Comparison of ENCODE assay signal across 8 mouse cellular contexts in the genomic region with DNA sequence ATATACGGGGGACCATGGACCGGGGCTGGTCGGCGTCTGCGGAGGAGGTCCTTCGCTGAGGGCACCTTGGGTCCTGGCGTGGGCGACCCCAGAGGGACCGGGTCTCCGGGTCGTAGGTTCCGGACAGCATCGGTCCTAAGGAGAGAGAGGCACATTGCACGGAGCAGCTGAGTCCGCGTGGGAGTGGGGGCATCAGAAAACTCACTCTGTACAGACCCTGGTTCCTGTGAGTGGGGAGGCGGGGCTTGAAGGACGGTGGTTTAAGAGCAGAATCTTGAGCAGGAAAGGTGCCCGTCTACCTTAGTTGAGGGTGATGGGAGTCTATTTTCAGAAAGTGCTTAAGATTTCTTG. TPM values are rescaled to one million over a fixed set of nuclear protein-coding genes. Genes with fewer than 3 reads are reported as not detected.
DNase-seq lines count a peak whose midpoint lies in the region; ATAC-seq and TF ChIP-seq lines count a peak whose summit lies in the region.

No protein-coding gene starts in this region.

- peak overlapping the region; percentile 94 for H3K27ac ChIP-seq in kidney, postnatal 0 days
- H3K27ac ChIP-seq in bone marrow, adult 2 months (ENCODE audit: control insufficient read depth, insufficient read depth, low read depth, low read length, poor library complexity) = peak overlapping the region; percentile 99
- peak overlapping the region; percentile 97 for H3K27ac ChIP-seq in liver, embryonic 13.5 days
- H3K27ac ChIP-seq in stomach, embryonic 15.5 days = peak overlapping the region; percentile 98

- peaks cover 27% of the 10 kb centered on the region for H3K36me3 ChIP-seq in kidney, postnatal 0 days (ENCODE audit: insufficient read depth, low read length)
- H3K36me3 ChIP-seq in liver, embryonic 13.5 days = peaks cover 40% of the 10 kb centered on the region
- peaks cover 22% of the 10 kb centered on the region for H3K36me3 ChIP-seq in stomach, embryonic 15.5 days

- peak overlapping the region; percentile 61 for H3K4me2 ChIP-seq in kidney, postnatal 0 days (ENCODE audit: low read length)
- peak overlapping the region; percentile 92 for H3K4me2 ChIP-seq in liver, embryonic 13.5 days
- H3K4me2 ChIP-seq in stomach, embryonic 15.5 days = peak overlapping the region; percentile 77

- TF ChIP-seq CTCF in kidney, postnatal 0 days (IDR thresholded peaks at IDR 0.05; ENCODE audit: low read depth) = no peak
- no peak for TF ChIP-seq CTCF in bone marrow, adult 2 months (IDR thresholded peaks at IDR 0.05; ENCODE audit: control insufficient read depth, insufficient read depth, low read length)

- no peaks in the 10 kb centered on the region; the same call in 1 of the 2 replicates for H3K4me1 ChIP-seq in kidney, postnatal 0 days (replicated peaks; ENCODE audit: insufficient read depth, low read length)
- peaks cover 3% of the 10 kb centered on the region for H3K4me1 ChIP-seq in bone marrow, adult 2 months (ENCODE audit: control insufficient read depth, insufficient read depth, low read length)
- peaks cover 23% of the 10 kb centered on the region for H3K4me1 ChIP-seq in liver, embryonic 13.5 days (replicated peaks)
- peaks cover 7% of the 10 kb centered on the region for H3K4me1 ChIP-seq in stomach, embryonic 15.5 days

- H3K9me3 ChIP-seq in kidney, postnatal 0 days (replicated peaks; ENCODE audit: low read length) = no peaks in the 10 kb centered on the region
- H3K9me3 ChIP-seq in liver, embryonic 13.5 days (replicated peaks) = no peaks in the 10 kb centered on the region
- no peaks in the 10 kb centered on the region for H3K9me3 ChIP-seq in stomach, embryonic 15.5 days

- peak; percentile 29 for DNase-seq in kidney, postnatal 0 days (ENCODE audit: low spot score)
- no peak for DNase-seq in kidney, postnatal 36 days
- DNase-seq in liver, embryonic 13.5 days = no peak
- DNase-seq in right cerebral cortex, postnatal 10 days (ENCODE audit: low spot score in 2 of 2) = no peak
- no peak for DNase-seq in urinary bladder, postnatal 36 days (ENCODE audit: low spot score in 2 of 2)

- ATAC-seq in kidney, postnatal 0 days (replicated peaks; ENCODE audit: low FRiP score, low read depth) = no peak
- ATAC-seq in granulocyte monocyte progenitor cell, adult 5-6 weeks (replicated peaks; ENCODE audit: poor library complexity, severe bottlenecking) = peak; percentile 19
- peak; percentile 45 for ATAC-seq in liver, embryonic 13.5 days (ENCODE audit: low read depth)
- peak; percentile 9; the same call in 1 of the 2 replicates for ATAC-seq in stomach, embryonic 15.5 days (ENCODE audit: insufficient read depth, low FRiP score, low read depth)

- WGBS in kidney, postnatal 0 days = under 1% methylated on average over 19 of the region's 19 CpGs
- under 1% methylated on average over 19 of the region's 19 CpGs for WGBS in bone marrow, adult 2 months
- WGBS in liver, embryonic 13.5 days (ENCODE audit: insufficient replicate concordance) = under 1% methylated on average over 19 of the region's 19 CpGs
- 0% methylated on average over 19 of the region's 19 CpGs for WGBS in stomach, embryonic 15.5 days

- H3K27me3 ChIP-seq in kidney, postnatal 0 days (ENCODE audit: insufficient read depth, low read length) = no peaks in the 10 kb centered on the region
- H3K27me3 ChIP-seq in liver, embryonic 13.5 days = no peaks in the 10 kb centered on the region
- no peaks in the 10 kb centered on the region for H3K27me3 ChIP-seq in stomach, embryonic 15.5 days (replicated peaks)

- no peak for TF ChIP-seq POLR2A in bone marrow, adult 2 months (IDR thresholded peaks at IDR 0.05; ENCODE audit: borderline replicate concordance, control insufficient read depth, low read depth, low read length)

- H3K4me3 ChIP-seq in kidney, postnatal 0 days (replicated peaks; ENCODE audit: low read depth, low read length) = peak overlapping the region; percentile 95
- H3K4me3 ChIP-seq in bone marrow, adult 2 months (replicated peaks; ENCODE audit: control insufficient read depth, low read depth, low read length) = peak overlapping the region; percentile 84
- H3K4me3 ChIP-seq in liver, embryonic 13.5 days (replicated peaks) = peak overlapping the region; percentile 96
- peak overlapping the region; percentile 92 for H3K4me3 ChIP-seq in stomach, embryonic 15.5 days (replicated peaks)

- peak overlapping the region; percentile 83 for H3K9ac ChIP-seq in kidney, postnatal 0 days (ENCODE audit: low read depth, low read length)
- H3K9ac ChIP-seq in liver, embryonic 13.5 days = peak overlapping the region; percentile 96
- H3K9ac ChIP-seq in stomach, embryonic 15.5 days = peak overlapping the region; percentile 96

RNA-seq across cellular contexts. Expression of a gene that starts 0.3 kb away (rescaled TPM):
- polyA plus RNA-seq in kidney, postnatal 0 days (2015; fragmentation: Nextera tagmentation; extraction: Ambion mirVana) = 36.0 and 36.4 TPM in 2 replicates
- polyA plus RNA-seq in bone marrow, adult 2 months (2011; ENCODE audit: insufficient read depth, insufficient read length, low replicate concordance, missing spikeins) = 27.9 and 30.3 TPM in 2 replicates
- total RNA-seq in granulocyte monocyte progenitor cell, adult 5-6 weeks (2014; fragmentation: Nextera tagmentation) = 26.8 and 31.6 TPM in 2 replicates
- total RNA-seq in granulocyte monocyte progenitor cell, adult 5-6 weeks (2017) = 16.6 and 22.4 TPM in 2 replicates
- polyA plus RNA-seq in liver, embryonic 13.5 days (2015; fragmentation: Nextera tagmentation; extraction: Ambion mirVana) = 13.3 and 17.0 TPM in 2 replicates
- 40.6 and 45.9 TPM in 2 replicates for polyA plus RNA-seq in stomach, embryonic 15.5 days (2015; fragmentation: Nextera tagmentation; extraction: Ambion mirVana)

RNA-seq across cellular contexts. Expression of a gene that starts 0.8 kb away (rescaled TPM):
- 18.2 and 19.7 TPM in 2 replicates for polyA plus RNA-seq in kidney, postnatal 0 days (2015; fragmentation: Nextera tagmentation; extraction: Ambion mirVana)
- 10.1 and 24.5 TPM in 2 replicates for polyA plus RNA-seq in bone marrow, adult 2 months (2011; ENCODE audit: insufficient read depth, insufficient read length, low replicate concordance, missing spikeins)
- total RNA-seq in granulocyte monocyte progenitor cell, adult 5-6 weeks (2014; fragmentation: Nextera tagmentation) = 12.6 and 30.7 TPM in 2 replicates
- 11.3 and 13.9 TPM in 2 replicates for total RNA-seq in granulocyte monocyte progenitor cell, adult 5-6 weeks (2017)
- 7.4 and 7.7 TPM in 2 replicates for polyA plus RNA-seq in liver, embryonic 13.5 days (2015; fragmentation: Nextera tagmentation; extraction: Ambion mirVana)
- polyA plus RNA-seq in stomach, embryonic 15.5 days (2015; fragmentation: Nextera tagmentation; extraction: Ambion mirVana) = 19.2 and 21.0 TPM in 2 replicates

RNA-seq across cellular contexts. Expression of a gene that starts 28.8 kb away (rescaled TPM):
- 116 and 126 TPM in 2 replicates for polyA plus RNA-seq in kidney, postnatal 0 days (2015; fragmentation: Nextera tagmentation; extraction: Ambion mirVana)
- polyA plus RNA-seq in bone marrow, adult 2 months (2011; ENCODE audit: insufficient read depth, insufficient read length, low replicate concordance, missing spikeins) = 2.3 and 22.2 TPM in 2 replicates
- total RNA-seq in granulocyte monocyte progenitor cell, adult 5-6 weeks (2014; fragmentation: Nextera tagmentation) = not detected in 2 replicates
- total RNA-seq in granulocyte monocyte progenitor cell, adult 5-6 weeks (2017) = not detected in 2 replicates
- 7.5 and 8.0 TPM in 2 replicates for polyA plus RNA-seq in liver, embryonic 13.5 days (2015; fragmentation: Nextera tagmentation; extraction: Ambion mirVana)
- 380 and 441 TPM in 2 replicates for polyA plus RNA-seq in stomach, embryonic 15.5 days (2015; fragmentation: Nextera tagmentation; extraction: Ambion mirVana)

RNA-seq across cellular contexts. Expression of a gene that starts 48.0 kb away (rescaled TPM):
- 50.8 and 53.5 TPM in 2 replicates for polyA plus RNA-seq in kidney, postnatal 0 days (2015; fragmentation: Nextera tagmentation; extraction: Ambion mirVana)
- 30.9 and 68.0 TPM in 2 replicates for polyA plus RNA-seq in bone marrow, adult 2 months (2011; ENCODE audit: insufficient read depth, insufficient read length, low replicate concordance, missing spikeins)
- total RNA-seq in granulocyte monocyte progenitor cell, adult 5-6 weeks (2014; fragmentation: Nextera tagmentation) = 31.0 and 57.9 TPM in 2 replicates
- total RNA-seq in granulocyte monocyte progenitor cell, adult 5-6 weeks (2017) = 18.7 and 29.3 TPM in 2 replicates
- polyA plus RNA-seq in liver, embryonic 13.5 days (2015; fragmentation: Nextera tagmentation; extraction: Ambion mirVana) = 17.7 and 19.6 TPM in 2 replicates
- 43.8 and 47.9 TPM in 2 replicates for polyA plus RNA-seq in stomach, embryonic 15.5 days (2015; fragmentation: Nextera tagmentation; extraction: Ambion mirVana)
